Mouse (Mus musculus) mature B cell (primary cell): ENCODE results near the gene Olfr960.

Experiments
- in situ Hi-C: fragments of 300-500 bp; cut with MboI; formaldehyde crosslinking; loops from 2 replicates; pipeline ENCODE4 v1.14.3; 2019

Gene Olfr960

GRCm38 (mm10) chr9:39621073-39621472, at the start of gene Olfr960:
Gene Olfr960 (plus strand): TSS chr9:39621373.
- in situ Hi-C loops = no loop called here

- in situ Hi-C loops = no loop called here
These were observed 45.7 kb upstream of the Olfr960 start, which contains the start of gene Olfr959 for GRCm38 (mm10) chr9:39575469-39575868. Gene Olfr959 (minus strand): TSS chr9:39575569.

- in situ Hi-C loops = no loop called here
These were observed 44.1 kb upstream of the Olfr960 start for GRCm38 (mm10) chr9:39577050-39577449.

- in situ Hi-C loops = no loop called here
These were observed 18.4 kb upstream of the Olfr960 start for GRCm38 (mm10) chr9:39602536-39603332.

GRCm38 (mm10) chr9:39603333-39603845, 17.8 kb upstream of the Olfr960 start:
- in situ Hi-C loops = no loop called here

- in situ Hi-C loops = no loop called here
These were observed 17.1 kb upstream of the Olfr960 start, which contains the start of gene AW551984 for GRCm38 (mm10) chr9:39603999-39604453. Gene AW551984 (minus strand): TSS chr9:39604403.

GRCm38 (mm10) chr9:39608497-39608896, 12.7 kb upstream of the Olfr960 start:
- in situ Hi-C loops = no loop called here

GRCm38 (mm10) chr9:39610355-39610754, 10.8 kb upstream of the Olfr960 start, which contains the start of gene Olfr148:
Gene Olfr148 (plus strand): TSS chr9:39610655.
- in situ Hi-C loops = no loop called here

GRCm38 (mm10) chr9:39611953-39612352, 9.2 kb upstream of the Olfr960 start:
- in situ Hi-C loops = no loop called here

- in situ Hi-C loops = no loop called here
These were observed 2.6 kb downstream of the Olfr960 start for GRCm38 (mm10) chr9:39623783-39624182.

- in situ Hi-C loops = no loop called here
These were observed 3.5 kb downstream of the Olfr960 start for GRCm38 (mm10) chr9:39624711-39625110.

GRCm38 (mm10) chr9:39629069-39629468, 7.9 kb downstream of the Olfr960 start:
- in situ Hi-C loops = no loop called here

- in situ Hi-C loops = no loop called here
These were observed 12.9 kb downstream of the Olfr960 start for GRCm38 (mm10) chr9:39633913-39634594.

GRCm38 (mm10) chr9:39644785-39645184, 23.6 kb downstream of the Olfr960 start, which contains the start of gene Olfr961:
Gene Olfr961 (plus strand): TSS chr9:39645085.
- in situ Hi-C loops = no loop called here

GRCm38 (mm10) chr9:39647382-39647781, 26.2 kb downstream of the Olfr960 start:
- in situ Hi-C loops = no loop called here

- in situ Hi-C loops = no loop called here
These were observed 33.7 kb downstream of the Olfr960 start for GRCm38 (mm10) chr9:39654756-39655396.

GRCm38 (mm10) chr9:39666905-39667304, 45.7 kb downstream of the Olfr960 start, which contains the start of gene Olfr963:
Gene Olfr963 (plus strand): TSS chr9:39667205.
- in situ Hi-C loops = no loop called here

GRCm38 (mm10) chr9:39669723-39670122, 48.5 kb downstream of the Olfr960 start:
- in situ Hi-C loops = no loop called here
